Mouse (Mus musculus) neutrophil, adult 83 days (primary cell): Measurements from ENCODE around the gene Mrps17. TPM values are rescaled to one million over a fixed set of nuclear protein-coding genes. Genes with fewer than 3 reads are reported as not detected.

ENCODE experiments used
- total RNA-seq, 2 experiments: library from RNA; stranded (reverse); gene quantifications; one replicate each; pipeline ENCODE4 v1.2.4; 2023

Mrps17 gene
- total RNA-seq: 10 to 100 TPM; 42.5 to 52.9 TPM

DNA sequence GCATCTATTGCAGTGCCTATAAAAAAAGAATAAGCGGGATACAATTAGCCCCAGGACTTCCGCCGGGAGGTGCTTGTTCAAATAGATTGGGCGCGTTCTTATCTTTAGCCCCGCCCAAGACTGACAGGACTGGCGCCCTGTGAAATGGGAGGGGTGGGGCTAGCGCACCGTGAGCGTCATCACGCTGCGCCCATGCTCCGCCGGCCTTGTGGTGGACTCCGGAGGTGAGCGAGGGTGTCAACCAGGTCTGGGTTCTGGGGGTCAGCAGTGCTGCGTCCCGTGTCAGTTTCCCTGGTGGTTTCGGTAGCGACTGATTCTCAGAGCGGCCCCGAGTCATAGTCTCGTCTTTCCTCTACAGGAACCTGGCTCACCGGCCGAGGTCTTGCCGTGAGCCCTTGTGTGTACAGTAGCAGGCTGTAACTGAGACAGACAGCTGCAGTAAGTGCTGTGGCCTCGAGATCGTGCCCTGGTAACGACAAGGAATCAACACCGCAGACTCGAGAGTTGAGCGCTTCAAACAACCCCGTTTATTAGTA is at the start of gene Mrps17:
Gene Mrps17, plus strand, starts transcription at position 172 of the 536 bp plus-strand sequence.

DNA sequence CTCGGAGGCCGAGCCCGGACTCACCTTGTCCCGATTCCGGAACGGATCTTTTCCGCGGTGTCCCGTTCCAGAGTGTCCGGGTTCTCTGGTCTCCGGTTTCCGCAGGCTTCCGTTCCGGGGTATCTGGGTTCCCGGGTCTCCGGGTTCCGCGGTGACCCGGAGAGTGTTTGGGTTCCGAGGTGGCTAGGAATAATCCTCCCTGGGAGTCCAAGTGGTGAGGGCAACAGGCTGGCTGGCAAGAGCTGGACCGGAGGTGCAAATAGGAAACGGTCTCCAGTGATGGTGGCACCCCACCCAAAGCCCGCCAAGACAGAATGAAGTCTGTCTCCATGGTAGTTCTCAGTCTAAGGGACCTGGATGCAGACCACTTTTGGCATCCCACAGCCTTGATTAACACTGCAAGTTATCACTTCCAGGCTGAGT is 45.2 kb upstream of the Mrps17 start, which contains the start of gene Zfp11:
Gene Zfp11, minus strand, starts transcription at position 64 of the 423 bp plus-strand sequence.

DNA sequence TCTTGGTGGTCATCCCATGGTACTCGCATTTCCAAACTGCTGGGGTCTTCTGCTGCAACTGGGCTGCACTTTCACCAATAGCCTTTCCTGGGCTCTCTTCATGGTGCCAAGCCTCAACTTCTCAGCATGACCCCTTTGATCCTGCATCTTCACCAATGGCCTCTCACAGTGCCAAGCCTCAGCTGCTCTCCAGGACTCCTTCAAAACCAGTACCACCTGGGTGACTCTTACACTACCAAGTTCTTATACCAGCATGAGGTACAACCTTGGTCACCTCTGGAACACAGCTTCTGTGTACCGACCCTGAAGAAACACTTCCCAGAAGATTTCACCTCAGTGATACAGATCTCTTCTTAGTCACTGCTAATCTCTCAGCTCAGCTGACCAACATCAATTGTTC is 6.9 kb upstream of the Mrps17 start, which contains the start of gene Sept14:
Gene Sept14, minus strand, starts transcription at position 101 of the 400 bp plus-strand sequence.

DNA sequence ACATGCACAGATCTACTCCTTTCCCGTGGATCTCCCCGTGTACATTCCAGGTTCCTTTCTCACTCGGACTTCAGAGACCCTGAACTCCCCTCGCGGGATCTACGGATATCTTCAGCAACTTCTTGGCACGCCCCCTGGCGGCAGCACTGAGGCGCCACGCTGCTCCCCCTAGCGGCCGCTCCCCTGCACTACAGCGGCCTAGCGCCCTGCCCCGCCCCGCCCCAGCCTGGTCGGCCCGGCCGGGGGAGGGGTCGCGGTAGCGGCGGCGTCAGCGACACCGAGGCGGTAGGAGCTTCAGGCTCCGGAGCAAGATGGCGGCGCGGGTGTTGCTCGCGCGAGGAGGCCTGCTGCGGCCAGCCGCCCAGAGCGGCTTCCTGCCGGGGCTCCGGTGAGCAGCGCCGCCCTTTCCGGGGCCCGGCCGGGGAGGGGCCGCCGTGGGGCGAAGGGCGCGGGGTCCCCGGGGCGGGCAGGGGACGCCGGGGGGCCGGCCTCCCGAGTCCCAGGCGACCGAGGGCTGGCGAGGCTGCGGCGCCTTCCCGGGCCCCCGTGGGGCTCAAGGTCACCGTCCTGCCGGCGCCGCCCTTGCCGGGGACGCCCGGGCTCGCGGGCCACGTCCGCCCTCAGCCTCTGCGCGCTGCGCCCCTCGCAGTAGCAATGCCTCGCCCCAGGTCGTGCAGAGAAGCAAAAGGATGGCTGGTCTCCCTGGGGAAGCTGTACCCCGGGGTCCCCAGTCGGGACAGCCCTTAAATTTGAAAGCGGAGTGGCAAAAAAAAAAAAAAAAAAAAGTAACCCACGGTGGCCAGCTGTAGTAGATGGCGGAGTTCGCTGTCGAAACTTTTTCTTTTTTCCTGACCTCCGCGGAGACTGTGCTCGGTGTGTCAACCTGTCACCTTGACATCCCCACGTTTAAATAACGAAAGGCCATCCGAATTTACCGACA is 9.8 kb downstream of the Mrps17 start, which contains the start of gene Nipsnap2:
Gene Nipsnap2, plus strand, starts transcription at position 230 of the 940 bp plus-strand sequence.

Other genes with a start within 250 kb of the Mrps17 start
- gene Sfswap, start 214.3 kb upstream of the Mrps17 start, total RNA-seq: 10 to 100 TPM; 70.7 to 74.3 TPM
- under 1 TPM; 0.46 TPM for gene Mmp17, start 131.3 kb upstream of the Mrps17 start, total RNA-seq
- gene Zfp11, start 45.4 kb upstream of the Mrps17 start, total RNA-seq: 1 to 10 TPM in 1 of 2 experiments, under 1 TPM in 1; 0.88 to 1.3 TPM
- gene Sept14, start 7.0 kb upstream of the Mrps17 start, total RNA-seq: not detected
- 10 to 100 TPM; 30.6 to 32.4 TPM for gene Nipsnap2, start 9.6 kb downstream of the Mrps17 start, total RNA-seq
- 1 to 10 TPM; 5.8 to 7.3 TPM for gene Psph, start 72.0 kb downstream of the Mrps17 start, total RNA-seq
- gene Sumf2, start 131.5 kb downstream of the Mrps17 start, total RNA-seq: 1 to 10 TPM; 3.9 to 4.8 TPM
- gene Chchd2, start 172.0 kb downstream of the Mrps17 start, total RNA-seq: 100 to 1,000 TPM; 135 to 140 TPM
- gene Zbed5, start 180.2 kb downstream of the Mrps17 start, total RNA-seq: not detected
- gene Phkg1, start 183.1 kb downstream of the Mrps17 start, total RNA-seq: under 1 TPM; 0.48 to 0.97 TPM
- gene Nupr1l, start 193.0 kb downstream of the Mrps17 start, total RNA-seq: 1 to 10 TPM; 1.5 to 1.8 TPM
- 10 to 100 TPM; 18.1 to 21.5 TPM for gene Vkorc1l1, start 226.5 kb downstream of the Mrps17 start, total RNA-seq